Mouse (Mus musculus): ENCODE results near the gene Disp2. TPM values are rescaled to one million over a fixed set of nuclear protein-coding genes. Genes with fewer than 3 reads are reported as not detected.

Disp2 gene
- total RNA-seq, 1 experiment, result 0.31 TPM

DNA sequence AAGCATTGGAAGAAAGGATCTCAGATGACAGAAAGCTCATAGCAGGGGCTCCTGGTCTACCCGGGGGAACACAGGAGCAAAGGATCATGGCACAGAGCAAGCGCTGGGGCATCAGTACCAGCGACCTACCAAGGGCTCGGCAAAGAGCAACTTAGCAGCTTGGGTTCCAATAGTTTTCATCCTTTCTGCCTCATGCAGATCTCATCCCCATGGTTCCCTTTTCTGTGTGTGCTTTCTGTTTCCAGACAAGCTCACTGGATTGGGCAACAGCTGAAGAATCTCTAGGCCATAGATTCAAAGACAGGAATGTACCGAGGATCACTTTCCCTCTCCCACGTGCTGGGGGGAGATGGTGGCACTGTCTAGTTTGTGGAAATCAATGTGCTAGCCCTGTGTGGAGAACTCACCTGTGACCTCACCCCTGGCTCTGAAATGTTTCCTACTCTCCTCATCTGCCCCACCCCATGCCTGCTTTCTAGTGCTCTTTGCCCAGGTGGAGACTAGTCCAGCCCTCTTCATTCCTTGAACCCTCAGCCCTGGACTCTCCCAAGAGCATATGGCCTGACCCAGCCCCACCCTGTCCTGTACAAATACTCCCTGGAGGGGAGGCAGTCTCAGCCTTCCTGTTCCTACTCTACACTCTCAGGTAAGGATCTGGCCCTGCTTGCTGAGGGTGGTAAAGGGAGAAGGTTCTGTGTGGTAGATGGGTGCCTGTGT lies 7.2 kb upstream of the Disp2 start, which contains the start of gene Phgr1:
TSS of gene Phgr1 (plus strand) at position 612 of the 717 bp plus-strand sequence.
- no peak within 1 kb of the TSS for H3K9ac ChIP-seq (ENCODE audit: insufficient read depth, low read depth, low read length, poor library complexity, severe bottlenecking)
- in situ Hi-C loops (cut with MboI; ENCODE audit: low sequenced_read_pairs in 2 of 2, unreplicated experiment in 2 of 2), result no loop called here
- no peaks in the 10 kb centered on the region for H3K4me1 ChIP-seq (ENCODE audit: control insufficient read depth in 2 of 2, insufficient read depth in 2 of 2, low read length in 2 of 2, poor library complexity in 1 of 2)
- no peak within 1 kb of the TSS for H3K27ac ChIP-seq (ENCODE audit: insufficient read depth, low read depth, low read length, poor library complexity, severe bottlenecking)
- DNase-seq (ENCODE audit: low read depth, low spot score), result no peak
- TF ChIP-seq ZC3H11A (IDR thresholded peaks at IDR 0.05; ENCODE audit: borderline replicate concordance, low read depth, low read length), result no peak
- no peak for TF ChIP-seq MAFK (IDR thresholded peaks at IDR 0.05; ENCODE audit: insufficient read depth, low read depth, low read length)
- no peak for TF ChIP-seq CHD2 (IDR thresholded peaks at IDR 0.05; ENCODE audit: low read depth, low read length)
- no peak for TF ChIP-seq HCFC1 (IDR thresholded peaks at IDR 0.05; ENCODE audit: borderline replicate concordance, insufficient read depth, low read length)
- no peak for TF ChIP-seq ZNF384 (IDR thresholded peaks at IDR 0.05; ENCODE audit: low read depth, low read length)
- no peak within 1 kb of the TSS for H3K4me3 ChIP-seq (ENCODE audit: insufficient read depth in 1 of 2, low read depth in 1 of 2, low read length in 2 of 2, poor library complexity in 1 of 2, severe bottlenecking in 1 of 2)
- no peaks in the 10 kb centered on the region for H3K9me3 ChIP-seq (ENCODE audit: control insufficient read depth, insufficient read depth, low read depth, low read length)
- H3K36me3 ChIP-seq (ENCODE audit: control insufficient read depth, insufficient read depth, low read length, poor library complexity, severe bottlenecking), result no peaks in the 10 kb centered on the region

DNA sequence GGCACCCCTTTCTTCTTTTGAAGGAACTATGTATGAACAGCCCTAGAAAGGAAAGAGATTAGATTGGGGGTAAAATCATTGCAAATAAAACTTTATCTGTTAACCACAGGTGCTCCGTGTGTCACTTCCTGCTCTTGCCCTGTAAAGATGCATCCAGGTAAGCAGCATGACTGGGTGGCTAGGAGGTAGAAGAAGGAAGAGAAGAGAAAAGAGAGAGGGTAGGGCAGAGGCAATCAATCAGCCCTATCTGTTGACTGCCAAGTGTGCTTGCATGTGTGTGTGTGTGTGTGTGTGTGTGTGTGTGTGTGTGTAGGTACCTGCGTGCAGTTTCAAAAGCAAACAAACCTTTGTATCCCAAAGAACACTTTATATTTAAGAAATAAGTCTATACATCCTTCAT lies 5.0 kb upstream of the Disp2 start:
- TF ChIP-seq ZC3H11A (IDR thresholded peaks at IDR 0.05; ENCODE audit: borderline replicate concordance, low read depth, low read length) (no peak), ZNF384 (IDR thresholded peaks at IDR 0.05; ENCODE audit: low read depth, low read length) (no peak), MAFK (IDR thresholded peaks at IDR 0.05; ENCODE audit: insufficient read depth, low read depth, low read length) (no peak), CHD2 (IDR thresholded peaks at IDR 0.05; ENCODE audit: low read depth, low read length) (no peak), HCFC1 (IDR thresholded peaks at IDR 0.05; ENCODE audit: borderline replicate concordance, insufficient read depth, low read length) (no peak)
- no peak overlapping the region for H3K27ac ChIP-seq (ENCODE audit: insufficient read depth, low read depth, low read length, poor library complexity, severe bottlenecking)
- no peak for DNase-seq (ENCODE audit: low read depth, low spot score)
- no peak overlapping the region for H3K9ac ChIP-seq (ENCODE audit: insufficient read depth, low read depth, low read length, poor library complexity, severe bottlenecking)
- no peaks in the 10 kb centered on the region for H3K4me1 ChIP-seq (ENCODE audit: control insufficient read depth in 2 of 2, insufficient read depth in 2 of 2, low read length in 2 of 2, poor library complexity in 1 of 2)
- H3K36me3 ChIP-seq (ENCODE audit: control insufficient read depth, insufficient read depth, low read length, poor library complexity, severe bottlenecking), result no peaks in the 10 kb centered on the region
- H3K4me3 ChIP-seq (ENCODE audit: insufficient read depth in 1 of 2, low read depth in 1 of 2, low read length in 2 of 2, poor library complexity in 1 of 2, severe bottlenecking in 1 of 2), result no peak overlapping the region
- in situ Hi-C loops (cut with MboI; ENCODE audit: low sequenced_read_pairs in 2 of 2, unreplicated experiment in 2 of 2), result no loop called here
- H3K9me3 ChIP-seq (ENCODE audit: control insufficient read depth, insufficient read depth, low read depth, low read length), result no peaks in the 10 kb centered on the region

DNA sequence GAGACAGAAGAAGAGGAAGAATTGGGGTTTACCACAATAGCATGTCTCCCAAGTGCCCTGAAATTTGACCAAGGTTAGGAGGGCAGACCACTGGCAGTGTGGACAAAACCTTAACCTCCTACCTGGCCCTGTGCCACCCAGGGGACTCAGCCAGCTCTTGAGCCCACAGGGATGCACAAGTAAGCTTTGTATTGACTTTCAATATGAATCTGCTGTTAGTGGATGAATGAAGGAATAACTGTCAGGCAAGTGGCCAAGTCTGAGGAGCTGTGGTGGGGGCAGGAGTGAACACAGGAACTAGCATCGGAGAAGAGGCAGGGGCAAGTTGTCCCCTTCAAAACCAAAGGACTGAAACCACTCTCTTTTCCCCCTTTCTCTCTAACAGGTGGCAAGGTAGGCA lies 4.1 kb upstream of the Disp2 start:
- no peak overlapping the region for H3K4me3 ChIP-seq (ENCODE audit: insufficient read depth in 1 of 2, low read depth in 1 of 2, low read length in 2 of 2, poor library complexity in 1 of 2, severe bottlenecking in 1 of 2)
- H3K36me3 ChIP-seq (ENCODE audit: control insufficient read depth, insufficient read depth, low read length, poor library complexity, severe bottlenecking), result no peaks in the 10 kb centered on the region
- in situ Hi-C loops (cut with MboI; ENCODE audit: low sequenced_read_pairs in 2 of 2, unreplicated experiment in 2 of 2), result no loop called here
- H3K4me1 ChIP-seq (ENCODE audit: control insufficient read depth in 2 of 2, insufficient read depth in 2 of 2, low read length in 2 of 2, poor library complexity in 1 of 2), result no peaks in the 10 kb centered on the region
- H3K27ac ChIP-seq (ENCODE audit: insufficient read depth, low read depth, low read length, poor library complexity, severe bottlenecking), result no peak overlapping the region
- no peak overlapping the region for H3K9ac ChIP-seq (ENCODE audit: insufficient read depth, low read depth, low read length, poor library complexity, severe bottlenecking)
- TF ChIP-seq CHD2 (IDR thresholded peaks at IDR 0.05; ENCODE audit: low read depth, low read length) (no peak), MAFK (IDR thresholded peaks at IDR 0.05; ENCODE audit: insufficient read depth, low read depth, low read length) (no peak)
- DNase-seq (ENCODE audit: low read depth, low spot score), result no peak
- H3K9me3 ChIP-seq (ENCODE audit: control insufficient read depth, insufficient read depth, low read depth, low read length), result no peaks in the 10 kb centered on the region

DNA sequence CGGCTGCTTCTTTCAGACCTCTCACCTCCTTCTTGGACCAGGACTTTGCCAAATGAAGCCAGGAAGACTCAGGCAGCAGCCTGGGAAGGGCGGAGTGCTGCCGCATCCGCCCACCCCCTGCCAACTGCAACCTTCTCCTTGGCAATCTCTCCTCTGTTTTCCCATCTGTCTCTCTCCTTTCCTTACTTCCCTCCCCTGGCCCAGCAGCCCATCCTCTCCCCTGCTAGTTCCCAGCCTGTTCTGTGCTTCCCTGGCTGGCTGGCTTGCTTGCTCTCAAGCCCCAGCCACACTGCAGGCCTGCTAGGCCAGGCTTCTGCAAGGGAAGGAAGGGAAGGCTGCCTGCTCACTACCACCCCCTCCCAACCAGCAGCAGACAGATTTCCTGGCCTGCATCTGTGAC lies 3.7 kb upstream of the Disp2 start:
- no peaks in the 10 kb centered on the region for H3K36me3 ChIP-seq (ENCODE audit: control insufficient read depth, insufficient read depth, low read length, poor library complexity, severe bottlenecking)
- no peak overlapping the region for H3K4me3 ChIP-seq (ENCODE audit: insufficient read depth in 1 of 2, low read depth in 1 of 2, low read length in 2 of 2, poor library complexity in 1 of 2, severe bottlenecking in 1 of 2)
- in situ Hi-C loops (cut with MboI; ENCODE audit: low sequenced_read_pairs in 2 of 2, unreplicated experiment in 2 of 2), result no loop called here
- no peak for DNase-seq (ENCODE audit: low read depth, low spot score)
- H3K4me1 ChIP-seq (ENCODE audit: control insufficient read depth in 2 of 2, insufficient read depth in 2 of 2, low read length in 2 of 2, poor library complexity in 1 of 2), result no peaks in the 10 kb centered on the region
- TF ChIP-seq ZNF384 (IDR thresholded peaks at IDR 0.05; ENCODE audit: low read depth, low read length) (no peak), HCFC1 (IDR thresholded peaks at IDR 0.05; ENCODE audit: borderline replicate concordance, insufficient read depth, low read length) (no peak), CHD2 (IDR thresholded peaks at IDR 0.05; ENCODE audit: low read depth, low read length) (no peak), MAFK (IDR thresholded peaks at IDR 0.05; ENCODE audit: insufficient read depth, low read depth, low read length) (no peak), ZC3H11A (IDR thresholded peaks at IDR 0.05; ENCODE audit: borderline replicate concordance, low read depth, low read length) (no peak)
- no peak overlapping the region for H3K9ac ChIP-seq (ENCODE audit: insufficient read depth, low read depth, low read length, poor library complexity, severe bottlenecking)
- H3K27ac ChIP-seq (ENCODE audit: insufficient read depth, low read depth, low read length, poor library complexity, severe bottlenecking), result no peak overlapping the region
- no peaks in the 10 kb centered on the region for H3K9me3 ChIP-seq (ENCODE audit: control insufficient read depth, insufficient read depth, low read depth, low read length)

DNA sequence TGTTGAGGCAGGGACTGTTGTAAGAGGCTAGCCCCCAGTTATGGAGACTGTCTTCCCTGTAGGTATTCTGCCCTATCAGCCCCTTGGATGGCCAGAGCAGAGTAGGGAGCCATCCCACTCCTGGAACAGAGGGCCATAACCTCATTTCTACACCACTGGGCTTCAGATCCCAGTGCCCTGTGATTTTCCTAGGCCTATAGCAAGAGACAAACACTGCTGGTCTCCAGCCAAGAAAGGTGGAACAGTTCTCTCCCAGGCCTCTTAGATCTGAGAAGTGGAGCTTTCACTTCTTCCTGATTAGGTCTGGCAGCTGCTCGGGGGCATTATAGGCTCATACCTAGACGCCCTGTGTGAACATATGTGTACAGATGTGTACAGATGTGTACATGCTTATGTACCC lies 3.2 kb upstream of the Disp2 start:
- H3K9me3 ChIP-seq (ENCODE audit: control insufficient read depth, insufficient read depth, low read depth, low read length), result no peaks in the 10 kb centered on the region
- H3K4me3 ChIP-seq (ENCODE audit: insufficient read depth in 1 of 2, low read depth in 1 of 2, low read length in 2 of 2, poor library complexity in 1 of 2, severe bottlenecking in 1 of 2), result no peak overlapping the region
- no peak for TF ChIP-seq ZNF384 (IDR thresholded peaks at IDR 0.05; ENCODE audit: low read depth, low read length)
- no peak for TF ChIP-seq HCFC1 (IDR thresholded peaks at IDR 0.05; ENCODE audit: borderline replicate concordance, insufficient read depth, low read length)
- TF ChIP-seq ZC3H11A (IDR thresholded peaks at IDR 0.05; ENCODE audit: borderline replicate concordance, low read depth, low read length), result no peak
- no peak for TF ChIP-seq CHD2 (IDR thresholded peaks at IDR 0.05; ENCODE audit: low read depth, low read length)
- no peak for TF ChIP-seq MAFK (IDR thresholded peaks at IDR 0.05; ENCODE audit: insufficient read depth, low read depth, low read length)
- no peak for DNase-seq (ENCODE audit: low read depth, low spot score)
- in situ Hi-C loops (cut with MboI; ENCODE audit: low sequenced_read_pairs in 2 of 2, unreplicated experiment in 2 of 2), result no loop called here
- no peak overlapping the region for H3K9ac ChIP-seq (ENCODE audit: insufficient read depth, low read depth, low read length, poor library complexity, severe bottlenecking)
- no peaks in the 10 kb centered on the region for H3K36me3 ChIP-seq (ENCODE audit: control insufficient read depth, insufficient read depth, low read length, poor library complexity, severe bottlenecking)
- no peaks in the 10 kb centered on the region for H3K4me1 ChIP-seq (ENCODE audit: control insufficient read depth in 2 of 2, insufficient read depth in 2 of 2, low read length in 2 of 2, poor library complexity in 1 of 2)
- H3K27ac ChIP-seq (ENCODE audit: insufficient read depth, low read depth, low read length, poor library complexity, severe bottlenecking), result no peak overlapping the region

Data from ES-E14 (cell line).